Mouse (Mus musculus) lung, postnatal 0 days (tissue): ENCODE data around the gene Fhad1.

Experiments used
- CTCF ChIP-seq: IDR thresholded peaks from 2 replicates; pipeline ENCODE4 v1.5.1; 2016; ENCODE audit warnings: antibody characterized with exemption, mild to moderate bottlenecking
- EP300 ChIP-seq: IDR thresholded peaks from 2 replicates; pipeline ENCODE4 v1.6.1; 2016; ENCODE audit warnings: antibody characterized with exemption, mild to moderate bottlenecking, control low read depth

GRCm38 (mm10) chr4:141899936-141900335 lies 114.9 kb downstream of the Fhad1 start:
- TF ChIP-seq EP300 (no peak), CTCF (no peak)
